Mouse (Mus musculus) ovary, adult 2 months (tissue): ENCODE measurements around the gene Trib3. TPM values are rescaled to one million over a fixed set of nuclear protein-coding genes. Genes with fewer than 3 reads are reported as not detected.

Source experiments
- polyA plus RNA-seq: library from polyadenylated mRNA; depleted of rRNA; stranded (reverse); fragments of >200 nt; gene quantifications from 2 replicates; pipeline ENCODE4 v1.2.3, GENCODE M21; 2012; rRNA removed

The Trib3 gene
- polyA plus RNA-seq: 3.9 and 6.1 TPM in 2 replicates

GRCm38 (mm10) chr2:152343329-152344213, at the start of gene Trib3:
Gene Trib3, minus strand, starts transcription at chr2:152344032.

GRCm38 (mm10) chr2:152376345-152376741, 32.5 kb upstream of the Trib3 start, which contains the start of gene Nrsn2:
Gene Nrsn2, minus strand, starts transcription at chr2:152376638.

GRCm38 (mm10) chr2:152332101-152332825, 11.6 kb downstream of the Trib3 start, which contains the start of gene Rbck1:
Gene Rbck1, minus strand, starts transcription at chr2:152332653.

DNA sequence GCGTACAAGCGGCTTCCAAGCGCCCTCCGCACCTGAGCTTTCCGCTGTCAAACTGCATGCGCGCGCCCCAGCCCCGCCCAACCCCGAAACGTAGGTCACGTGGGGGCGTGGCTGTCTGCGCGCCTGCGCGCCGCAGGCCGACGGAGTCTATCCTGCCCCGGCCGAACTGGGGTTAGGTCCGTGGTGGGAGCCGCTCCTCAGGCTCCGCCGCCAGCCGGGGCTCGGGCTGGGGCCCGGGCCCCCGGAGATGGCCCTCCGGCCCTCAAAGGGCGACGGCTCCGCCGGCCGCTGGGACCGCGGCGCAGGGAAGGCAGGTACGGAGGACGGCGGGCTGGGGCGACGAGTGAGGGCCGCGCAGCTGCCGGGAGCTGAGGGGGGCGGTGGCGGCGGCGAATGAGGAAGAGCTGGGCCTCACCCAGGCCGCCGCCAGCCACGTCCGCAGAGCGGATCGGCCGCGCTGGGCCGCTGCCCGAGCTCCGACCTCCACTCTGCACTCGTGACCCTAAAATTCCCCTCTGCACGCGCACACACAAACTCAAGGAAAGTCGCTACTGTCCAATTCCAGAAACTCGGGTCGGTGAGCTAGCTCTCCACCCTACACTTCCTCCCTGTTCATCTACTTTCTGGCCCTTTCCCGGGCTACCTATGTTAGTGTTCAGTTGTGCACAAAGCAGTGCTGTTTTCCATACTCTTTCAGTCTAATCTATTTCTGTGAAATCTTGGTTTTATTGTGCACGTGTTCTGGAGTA, 49.9 kb downstream of the Trib3 start, which contains the start of gene Tbc1d20:
Gene Tbc1d20, plus strand, starts transcription at position 102 of the 749 bp plus-strand sequence.

Other genes with a start within 250 kb of the Trib3 start
- gene Srxn1, start 238.5 kb downstream of the Trib3 start, polyA plus RNA-seq: 76.5 and 90.4 TPM in 2 replicates
- 13.4 and 20.7 TPM in 2 replicates for gene Tcf15, start 200.5 kb downstream of the Trib3 start, polyA plus RNA-seq
- 12.7 and 14.1 TPM in 2 replicates for gene Csnk2a1, start 117.2 kb downstream of the Trib3 start, polyA plus RNA-seq
- 54.5 and 56.4 TPM in 2 replicates for gene Tbc1d20, start 50.2 kb downstream of the Trib3 start, polyA plus RNA-seq
- gene Rbck1, start 11.4 kb downstream of the Trib3 start, polyA plus RNA-seq: 335 and 401 TPM in 2 replicates
- 0.24 and 0.27 TPM in 2 replicates for gene Nrsn2, start 32.6 kb upstream of the Trib3 start, polyA plus RNA-seq
- gene Sox12, start 54.0 kb upstream of the Trib3 start, polyA plus RNA-seq: 47.1 and 55.3 TPM in 2 replicates
- 10.0 and 11.5 TPM in 2 replicates for gene Zcchc3, start 71.0 kb upstream of the Trib3 start, polyA plus RNA-seq
- gene 6820408C15Rik, start 71.6 kb upstream of the Trib3 start, polyA plus RNA-seq: 4.9 and 5.1 TPM in 2 replicates
- gene Defb23, start 120.6 kb upstream of the Trib3 start, polyA plus RNA-seq: not detected in 2 replicates
- gene Defb20, start 133.0 kb upstream of the Trib3 start, polyA plus RNA-seq: 0.39 TPM in 1 of 2 replicates, not detected in the other
- gene Defb22, start 146.1 kb upstream of the Trib3 start, polyA plus RNA-seq: not detected in 2 replicates
- gene Defb26, start 167.7 kb upstream of the Trib3 start, polyA plus RNA-seq: not detected in 2 replicates
- gene Defb28, start 174.2 kb upstream of the Trib3 start, polyA plus RNA-seq: not detected in 2 replicates
- not detected in 2 replicates for gene Defb29, start 196.1 kb upstream of the Trib3 start, polyA plus RNA-seq
- not detected in 2 replicates for gene Gm17416, start 225.3 kb upstream of the Trib3 start, polyA plus RNA-seq
- not detected in 2 replicates for gene Defb21, start 228.7 kb upstream of the Trib3 start, polyA plus RNA-seq
- gene Defb19, start 236.3 kb upstream of the Trib3 start, polyA plus RNA-seq: 39.7 and 66.9 TPM in 2 replicates